Mouse (Mus musculus): ENCODE data around the gene Lrp8. TPM values are rescaled to one million over a fixed set of nuclear protein-coding genes. Genes with fewer than 3 reads are reported as not detected.
A peak's percentile ranks its signal among the peaks of the same experiment; 100 is the strongest.

Lrp8 gene
- polyA plus RNA-seq, 1 experiment from 2014 or later, result 52.6 TPM

DNA sequence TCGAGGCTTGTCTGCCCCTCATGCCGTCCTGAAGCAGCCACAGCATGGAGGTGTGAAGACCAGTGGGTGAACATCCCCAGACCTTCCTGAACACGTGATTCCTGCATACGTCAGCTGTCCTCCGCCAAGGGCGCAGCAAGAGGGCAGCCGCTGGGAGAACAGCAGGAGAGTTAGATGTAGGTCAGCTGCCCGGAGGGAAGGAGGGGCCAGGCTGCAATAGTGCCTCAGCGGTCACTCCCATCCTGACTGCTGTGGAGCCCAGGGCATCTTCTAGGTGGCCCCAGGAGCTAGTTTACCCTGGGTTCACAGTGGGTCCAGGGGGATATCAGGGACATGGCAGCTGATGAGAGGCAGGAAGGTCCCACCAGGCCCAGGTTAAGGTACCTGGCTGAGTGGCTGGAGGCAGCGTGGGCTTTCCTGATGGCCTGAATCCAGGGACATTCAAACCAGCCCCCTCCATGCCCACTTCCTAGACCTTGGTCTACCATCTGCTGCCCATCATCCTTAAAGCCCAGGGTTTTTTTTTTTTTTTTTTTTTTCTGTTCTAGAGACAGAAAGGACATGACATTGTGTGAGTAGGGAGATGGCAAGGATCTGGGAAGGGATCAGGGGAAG, 9.8 kb downstream of the Lrp8 start:
- no peak overlapping the region for H3K27ac ChIP-seq
- H3K4me2 ChIP-seq (replicated peaks), result no peak overlapping the region
- peaks cover 39% of the 10 kb centered on the region for H3K36me3 ChIP-seq
- ATAC-seq (ENCODE audit: low FRiP score), result no peak
- no peaks in the 10 kb centered on the region for H3K27me3 ChIP-seq
- WGBS, result 46% methylated on average over 10 of the region's 10 CpGs
- H3K4me3 ChIP-seq, result no peak overlapping the region
- H3K9ac ChIP-seq, result no peak overlapping the region
- H3K9me3 ChIP-seq (replicated peaks), result no peaks in the 10 kb centered on the region
- H3K4me1 ChIP-seq, result peaks cover 47% of the 10 kb centered on the region

GRCm38 (mm10) chr4:107812336-107812735, 10.3 kb downstream of the Lrp8 start:
- Histone ChIP-seq H3K27ac (peak overlapping the region; percentile 23; the same call in 1 of the 2 replicates), H3K27me3 (no peaks in the 10 kb centered on the region)
- 79% methylated on average over 6 of the region's 6 CpGs for WGBS

GRCm38 (mm10) chr4:107816459-107816858, 14.4 kb downstream of the Lrp8 start:
- Histone ChIP-seq H3K27me3 (no peaks in the 10 kb centered on the region), H3K4me3 (no peak overlapping the region), H3K36me3 (peaks cover 8% of the 10 kb centered on the region; the same call in 1 of the 2 replicates), H3K4me1 (peaks cover 72% of the 10 kb centered on the region), H3K4me2 (replicated peaks) (no peak overlapping the region), H3K9ac (no peak overlapping the region), H3K9me3 (replicated peaks) (no peaks in the 10 kb centered on the region), H3K27ac (no peak overlapping the region)
- no peak for ATAC-seq (ENCODE audit: low FRiP score)
- WGBS, result 85% methylated on average over 4 of the region's 4 CpGs

More at GRCm38 (mm10) chr4:107812336-107812735, 10.3 kb downstream of the Lrp8 start:
- no peak for ATAC-seq (ENCODE audit: low FRiP score)
- H3K36me3 ChIP-seq, result peaks cover 38% of the 10 kb centered on the region
- no peaks in the 10 kb centered on the region for H3K9me3 ChIP-seq (replicated peaks)
- no peak overlapping the region for H3K4me3 ChIP-seq
- H3K4me2 ChIP-seq (replicated peaks), result no peak overlapping the region
- no peak overlapping the region; the same call in 1 of the 2 replicates for H3K9ac ChIP-seq
- H3K4me1 ChIP-seq, result peaks cover 46% of the 10 kb centered on the region

GRCm38 (mm10) chr4:107817463-107817862, 15.4 kb downstream of the Lrp8 start:
- ATAC-seq (ENCODE audit: low FRiP score), result peak; percentile 76
- 0 out of 2 replicates have a peak overlapping the region, but pooled peaks have one; percentile 23 for H3K27ac ChIP-seq
- peaks cover 75% of the 10 kb centered on the region for H3K4me1 ChIP-seq
- 34% methylated on average over 6 of the region's 6 CpGs for WGBS
- H3K4me3 ChIP-seq, result no peak overlapping the region
- no peak overlapping the region for H3K4me2 ChIP-seq (replicated peaks)
- peaks cover 8% of the 10 kb centered on the region; the same call in 1 of the 2 replicates for H3K36me3 ChIP-seq
- H3K9ac ChIP-seq, result no peak overlapping the region
- H3K9me3 ChIP-seq (replicated peaks), result no peaks in the 10 kb centered on the region
- no peaks in the 10 kb centered on the region for H3K27me3 ChIP-seq

DNA sequence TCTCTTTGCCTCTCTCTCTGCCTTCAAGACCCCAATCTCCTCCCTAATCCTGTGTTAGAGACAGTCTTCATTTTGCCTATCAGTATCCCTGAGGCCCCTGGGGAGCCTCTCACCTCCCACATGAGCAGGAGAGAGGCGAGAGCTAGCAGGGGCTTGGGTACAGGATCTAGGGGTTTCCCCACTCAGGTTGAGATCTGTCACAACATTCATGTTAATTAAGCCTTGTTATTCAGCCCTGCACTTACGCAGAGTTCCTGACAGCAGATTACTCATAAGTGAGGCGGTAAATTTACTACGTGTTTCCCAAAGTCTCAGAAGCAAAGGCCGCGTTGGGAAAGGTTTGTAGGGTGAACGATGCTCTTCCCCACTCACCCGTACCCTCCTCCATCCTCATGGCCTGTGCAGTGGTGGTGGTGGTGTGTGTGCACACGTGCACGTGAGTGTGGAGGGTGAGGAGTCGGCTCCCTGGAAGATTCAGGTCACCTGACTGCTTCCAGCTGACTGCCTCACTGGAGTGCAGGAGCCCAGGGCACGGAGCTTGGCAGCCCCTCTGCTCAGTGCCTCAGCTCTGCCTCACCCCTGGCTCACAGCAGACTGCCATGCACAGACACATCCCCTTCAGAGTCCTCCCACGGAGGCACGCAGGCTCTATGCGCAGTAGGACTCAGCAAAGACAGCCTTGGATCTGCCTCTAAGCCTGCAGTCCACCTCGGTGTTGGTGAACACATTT, 18.1 kb downstream of the Lrp8 start:
- H3K9me3 ChIP-seq (replicated peaks), result no peaks in the 10 kb centered on the region
- H3K9ac ChIP-seq, result peak overlapping the region; percentile 19
- H3K4me2 ChIP-seq (replicated peaks), result no peak overlapping the region
- 0 out of 2 replicates have a peak, but pooled peaks cover 4% of the 10 kb centered on the region for H3K27me3 ChIP-seq
- H3K4me3 ChIP-seq, result no peak overlapping the region
- 71% methylated on average over 16 of the region's 16 CpGs for WGBS
- H3K4me1 ChIP-seq, result peaks cover 88% of the 10 kb centered on the region
- peak overlapping the region; percentile 3; the same call in 1 of the 2 replicates for H3K27ac ChIP-seq
- no peak for ATAC-seq (ENCODE audit: low FRiP score)
- H3K36me3 ChIP-seq, result peaks cover 5% of the 10 kb centered on the region; the same call in 1 of the 2 replicates

- Histone ChIP-seq H3K4me1 (peaks cover 92% of the 10 kb centered on the region), H3K36me3 (peaks cover 5% of the 10 kb centered on the region; the same call in 1 of the 2 replicates), H3K9ac (no peak overlapping the region; the same call in 1 of the 2 replicates), H3K4me3 (no peak overlapping the region), H3K4me2 (replicated peaks) (no peak overlapping the region), H3K27me3 (peaks cover 11% of the 10 kb centered on the region; the same call in 1 of the 2 replicates), H3K9me3 (replicated peaks) (no peaks in the 10 kb centered on the region), H3K27ac (peak overlapping the region; percentile 5)
- no peak for ATAC-seq (ENCODE audit: low FRiP score)
- WGBS, result 85% methylated on average over 8 of the region's 8 CpGs
Observed at GRCm38 (mm10) chr4:107820856-107821619, 19.0 kb downstream of the Lrp8 start.

DNA sequence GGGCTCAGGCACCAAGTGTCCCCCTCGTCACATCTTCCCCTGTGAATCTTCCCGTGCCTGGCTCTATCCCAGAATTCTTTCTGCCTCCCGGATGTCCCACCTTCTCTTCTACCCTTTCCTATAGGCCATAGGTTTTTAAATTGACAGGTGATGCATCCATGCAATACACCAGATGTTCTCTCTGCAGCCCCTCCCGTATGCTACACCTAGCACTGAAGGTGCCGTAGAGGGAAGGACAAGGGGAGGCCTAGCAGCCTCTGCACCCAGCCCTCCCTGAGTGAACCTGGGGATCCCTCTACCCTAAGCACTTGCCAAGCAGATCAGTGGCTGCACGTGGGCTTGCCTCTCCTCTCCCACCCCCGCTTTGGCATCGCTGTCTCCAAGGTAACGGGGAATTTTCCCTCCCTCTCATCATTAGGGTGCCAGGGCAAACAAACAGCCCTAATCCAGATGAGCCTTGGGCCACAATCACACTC, 20.9 kb downstream of the Lrp8 start:
- ATAC-seq (ENCODE audit: low FRiP score), result peak; percentile 55
- Histone ChIP-seq H3K9ac (peak overlapping the region; percentile 24; the same call in 1 of the 2 replicates), H3K36me3 (no peaks in the 10 kb centered on the region; the same call in 1 of the 2 replicates), H3K27me3 (peaks cover 11% of the 10 kb centered on the region; the same call in 1 of the 2 replicates), H3K4me1 (peaks cover 97% of the 10 kb centered on the region), H3K4me2 (replicated peaks) (peak overlapping the region; percentile 30), H3K27ac (peak overlapping the region; percentile 75), H3K4me3 (peak overlapping the region; percentile 4; the same call in 1 of the 2 replicates), H3K9me3 (replicated peaks) (no peaks in the 10 kb centered on the region)
- 36% methylated on average over 9 of the region's 9 CpGs for WGBS

DNA sequence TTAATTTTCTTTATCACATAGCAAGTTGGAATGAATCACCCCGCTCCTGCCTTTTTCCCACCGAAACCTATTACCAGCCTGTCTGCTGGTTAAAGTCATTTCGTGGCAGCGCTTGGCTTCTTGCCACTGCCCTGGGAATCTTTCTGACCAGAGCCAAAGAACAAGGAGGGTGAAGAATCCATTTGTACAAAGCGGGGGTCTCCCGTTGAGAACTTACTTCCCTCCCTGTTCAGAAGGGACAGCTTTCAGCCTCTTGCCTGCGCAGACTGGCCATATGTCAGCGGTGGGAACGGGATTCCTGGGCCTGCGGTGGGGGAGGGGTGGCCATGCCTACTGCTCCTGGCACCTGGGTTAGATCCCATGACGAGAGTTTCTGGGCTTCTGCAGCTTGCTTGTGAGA, 21.4 kb downstream of the Lrp8 start:
- Histone ChIP-seq H3K9ac (peak overlapping the region; percentile 24; the same call in 1 of the 2 replicates), H3K27ac (peak overlapping the region; percentile 75), H3K4me1 (peaks cover 99% of the 10 kb centered on the region), H3K4me3 (no peak overlapping the region), H3K36me3 (no peaks in the 10 kb centered on the region; the same call in 1 of the 2 replicates), H3K9me3 (replicated peaks) (no peaks in the 10 kb centered on the region), H3K27me3 (peaks cover 11% of the 10 kb centered on the region; the same call in 1 of the 2 replicates), H3K4me2 (replicated peaks) (peak overlapping the region; percentile 30)
- WGBS, result 25% methylated on average over 11 of the region's 11 CpGs
- ATAC-seq (ENCODE audit: low FRiP score), result peak; percentile 15

- peak overlapping the region; percentile 1; the same call in 1 of the 2 replicates for H3K9ac ChIP-seq
- no peaks in the 10 kb centered on the region; the same call in 1 of the 2 replicates for H3K36me3 ChIP-seq
- H3K4me2 ChIP-seq (replicated peaks), result no peak overlapping the region; the same call in 1 of the 2 replicates
- H3K9me3 ChIP-seq (replicated peaks), result no peaks in the 10 kb centered on the region
- no peak overlapping the region for H3K4me3 ChIP-seq
- peaks cover 15% of the 10 kb centered on the region; the same call in 1 of the 2 replicates for H3K27me3 ChIP-seq
- H3K27ac ChIP-seq, result peak overlapping the region; percentile 85
- peak; percentile 70 for ATAC-seq (ENCODE audit: low FRiP score)
- WGBS, result 11% methylated on average over 10 of the region's 10 CpGs
- peaks cover 100% of the 10 kb centered on the region for H3K4me1 ChIP-seq
Observed at GRCm38 (mm10) chr4:107828727-107829218, 26.7 kb downstream of the Lrp8 start.

GRCm38 (mm10) chr4:107829675-107830074, 27.6 kb downstream of the Lrp8 start:
- H3K27ac ChIP-seq, result peak overlapping the region; percentile 85
- H3K27me3 ChIP-seq, result peaks cover 15% of the 10 kb centered on the region; the same call in 1 of the 2 replicates
- WGBS, result 20% methylated on average over 2 of the region's 2 CpGs
- no peak overlapping the region for H3K4me3 ChIP-seq
- H3K4me2 ChIP-seq (replicated peaks), result no peak overlapping the region
- no peak for ATAC-seq (ENCODE audit: low FRiP score)
- peak overlapping the region; percentile 32 for H3K9ac ChIP-seq
- H3K36me3 ChIP-seq, result no peaks in the 10 kb centered on the region; the same call in 1 of the 2 replicates
- H3K9me3 ChIP-seq (replicated peaks), result no peaks in the 10 kb centered on the region
- peaks cover 100% of the 10 kb centered on the region for H3K4me1 ChIP-seq

DNA sequence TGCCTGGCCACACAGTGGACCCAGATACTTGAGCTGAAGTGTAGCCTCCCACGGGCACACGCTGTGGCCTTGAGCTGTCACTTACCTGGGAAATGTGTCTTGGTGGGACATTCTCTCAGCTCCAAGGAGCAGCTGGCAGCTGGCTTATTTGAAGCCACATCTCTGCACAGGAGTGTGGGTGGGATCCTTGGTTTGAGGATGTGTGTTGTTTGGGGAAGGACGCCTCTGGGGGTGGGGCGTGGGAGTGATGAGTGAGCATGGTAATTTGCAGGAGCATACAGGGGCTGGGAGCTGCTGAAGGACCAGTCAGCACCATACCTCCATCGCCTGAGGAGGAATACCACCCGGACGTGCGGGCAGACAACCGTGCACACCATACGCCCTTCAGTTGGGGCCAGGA, 28.1 kb downstream of the Lrp8 start:
- Histone ChIP-seq H3K4me2 (replicated peaks) (no peak overlapping the region), H3K4me1 (peaks cover 100% of the 10 kb centered on the region), H3K27ac (peak overlapping the region; percentile 85), H3K4me3 (no peak overlapping the region), H3K36me3 (no peaks in the 10 kb centered on the region; the same call in 1 of the 2 replicates), H3K27me3 (peaks cover 11% of the 10 kb centered on the region; the same call in 1 of the 2 replicates), H3K9me3 (replicated peaks) (no peaks in the 10 kb centered on the region), H3K9ac (peak overlapping the region; percentile 32; the same call in 1 of the 2 replicates)
- ATAC-seq (ENCODE audit: low FRiP score), result peak; percentile 14; the same call in 1 of the 2 replicates
- 57% methylated on average over 10 of the region's 10 CpGs for WGBS
